Mouse (Mus musculus): ENCODE measurements around the gene Erg.

The Erg gene

DNA sequence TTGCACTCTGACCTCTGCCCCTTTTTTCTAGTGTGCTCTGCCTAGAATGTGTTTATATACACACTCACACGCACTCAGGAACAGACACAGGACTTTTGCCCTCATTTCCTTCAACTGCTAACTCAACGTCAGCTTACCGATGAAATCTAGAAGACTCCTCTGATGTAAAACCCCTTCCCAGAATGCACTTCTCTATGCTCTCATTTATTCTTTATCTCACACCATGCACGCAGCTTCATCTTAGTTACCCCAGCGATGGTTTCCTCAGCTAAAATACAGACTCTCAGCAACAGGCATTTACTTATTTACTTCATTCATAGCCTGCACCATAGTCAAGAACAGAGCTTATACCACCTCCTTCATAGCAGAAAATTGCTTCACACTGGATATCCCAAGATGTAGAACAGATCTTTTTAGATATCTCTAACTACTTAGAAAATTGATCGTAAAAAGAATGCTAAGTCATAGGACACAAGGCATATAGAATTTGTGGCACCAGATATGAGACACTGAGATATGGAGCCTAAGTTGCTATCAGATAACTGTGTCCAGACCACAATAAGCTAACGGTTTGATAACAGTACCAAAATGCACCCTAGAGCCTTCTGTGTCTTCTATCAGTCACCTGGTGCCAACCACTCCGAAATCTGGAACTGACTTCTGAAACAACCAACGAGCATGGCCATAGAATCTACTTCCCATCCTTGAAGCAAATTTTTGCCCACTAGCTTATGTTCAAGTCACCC is 98.6 kb downstream of the Erg start:
- no peak for DNase-seq (ENCODE audit: low read depth)

DNA sequence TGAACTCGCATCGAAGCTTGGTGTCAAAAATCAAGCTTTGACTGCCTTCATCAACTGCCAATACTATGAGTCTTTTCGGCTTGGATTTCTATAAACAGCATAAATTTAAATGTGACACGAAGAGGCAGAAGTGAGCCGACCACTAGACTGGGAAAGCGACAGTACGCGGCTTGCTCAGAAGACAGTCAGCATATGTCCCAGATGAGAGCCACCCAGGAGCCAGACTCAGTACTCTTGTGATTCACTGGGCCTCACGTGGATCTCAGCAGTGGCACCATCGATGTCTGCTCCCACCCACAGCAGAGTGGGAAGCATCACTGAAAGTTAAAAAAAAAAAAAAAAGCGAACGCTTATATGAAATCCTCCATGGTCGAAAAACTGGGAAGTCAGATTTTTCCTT is 105.2 kb downstream of the Erg start:
- DNase-seq (ENCODE audit: low read depth) = no peak

DNA sequence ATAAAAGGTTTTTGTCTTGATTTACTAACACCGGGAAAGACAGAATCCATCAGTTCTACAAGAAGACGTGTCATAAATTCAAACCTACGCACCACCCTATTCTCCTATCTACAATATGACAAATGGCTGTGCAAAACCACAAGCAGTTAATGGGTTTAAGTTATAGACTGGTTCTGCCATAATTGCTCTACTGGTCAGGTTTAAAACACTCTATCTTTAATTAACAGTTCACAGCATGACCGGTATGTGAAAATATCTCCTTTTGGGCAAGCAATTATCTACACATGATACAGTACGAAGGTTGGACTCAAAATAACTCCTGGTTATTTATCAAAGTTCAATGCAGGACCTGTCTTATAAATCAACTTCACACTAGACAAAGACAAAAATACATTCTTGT is 107.8 kb downstream of the Erg start:
- DNase-seq (ENCODE audit: low read depth) = no peak

DNA sequence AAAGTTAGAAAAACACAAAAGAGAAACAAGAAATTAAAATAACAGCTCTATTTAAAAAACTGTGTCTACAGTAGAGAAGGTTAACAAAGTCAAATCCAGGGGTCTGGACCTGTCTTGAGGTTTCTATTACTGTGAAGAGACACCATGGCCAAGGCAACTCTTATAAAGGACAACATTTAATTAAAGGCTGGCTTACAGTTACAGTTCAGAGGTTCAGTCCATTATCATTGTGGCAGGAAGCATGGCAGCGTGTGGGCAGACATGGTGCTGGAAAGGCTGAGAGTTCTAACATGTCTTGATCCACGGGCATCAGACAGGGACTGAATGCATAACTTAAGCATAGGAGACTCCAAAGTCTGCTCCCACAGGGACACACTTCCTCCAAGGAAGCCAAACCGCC is 111.4 kb downstream of the Erg start:
- DNase-seq (ENCODE audit: low read depth) = no peak

DNA sequence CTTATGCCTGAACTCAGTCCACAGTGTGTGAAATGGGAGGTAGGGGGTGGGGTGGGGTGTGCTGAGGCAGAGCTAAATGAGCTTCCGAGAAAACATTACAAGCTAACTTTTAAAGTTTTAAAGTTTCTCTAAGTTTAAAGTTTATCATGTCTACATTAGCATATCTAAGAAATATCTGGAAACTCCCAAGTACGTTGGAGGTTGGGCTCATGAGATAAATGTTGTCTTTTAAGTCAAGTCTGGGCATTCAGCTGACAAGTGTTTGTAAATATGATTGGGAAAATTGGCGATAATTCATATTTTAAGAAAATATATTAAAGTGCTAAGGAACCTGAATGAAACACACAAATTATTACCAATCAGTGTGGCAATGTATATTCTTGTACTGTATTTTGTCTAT is 112.4 kb downstream of the Erg start:
- no peak for DNase-seq (ENCODE audit: low read depth)

DNA sequence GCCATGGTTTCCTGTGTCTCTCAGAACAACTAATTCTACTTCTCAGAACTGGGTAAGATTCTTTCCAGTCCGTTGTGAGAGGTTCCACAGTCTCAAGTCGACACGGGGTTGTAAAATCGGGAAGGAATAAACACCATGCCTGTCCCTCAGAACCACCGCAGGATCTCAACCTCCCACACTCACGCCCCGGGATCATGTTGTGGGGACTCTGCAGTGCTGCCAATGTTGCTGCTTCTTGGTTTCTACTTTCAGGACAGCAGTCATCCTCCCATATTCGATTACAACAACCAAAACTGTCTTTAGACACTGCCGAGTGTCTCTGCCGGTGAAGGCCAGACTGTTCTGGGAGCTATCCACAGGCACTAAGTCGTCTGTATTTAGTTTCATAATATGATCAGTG is 113.6 kb downstream of the Erg start:
- no peak for DNase-seq (ENCODE audit: low read depth)

DNA sequence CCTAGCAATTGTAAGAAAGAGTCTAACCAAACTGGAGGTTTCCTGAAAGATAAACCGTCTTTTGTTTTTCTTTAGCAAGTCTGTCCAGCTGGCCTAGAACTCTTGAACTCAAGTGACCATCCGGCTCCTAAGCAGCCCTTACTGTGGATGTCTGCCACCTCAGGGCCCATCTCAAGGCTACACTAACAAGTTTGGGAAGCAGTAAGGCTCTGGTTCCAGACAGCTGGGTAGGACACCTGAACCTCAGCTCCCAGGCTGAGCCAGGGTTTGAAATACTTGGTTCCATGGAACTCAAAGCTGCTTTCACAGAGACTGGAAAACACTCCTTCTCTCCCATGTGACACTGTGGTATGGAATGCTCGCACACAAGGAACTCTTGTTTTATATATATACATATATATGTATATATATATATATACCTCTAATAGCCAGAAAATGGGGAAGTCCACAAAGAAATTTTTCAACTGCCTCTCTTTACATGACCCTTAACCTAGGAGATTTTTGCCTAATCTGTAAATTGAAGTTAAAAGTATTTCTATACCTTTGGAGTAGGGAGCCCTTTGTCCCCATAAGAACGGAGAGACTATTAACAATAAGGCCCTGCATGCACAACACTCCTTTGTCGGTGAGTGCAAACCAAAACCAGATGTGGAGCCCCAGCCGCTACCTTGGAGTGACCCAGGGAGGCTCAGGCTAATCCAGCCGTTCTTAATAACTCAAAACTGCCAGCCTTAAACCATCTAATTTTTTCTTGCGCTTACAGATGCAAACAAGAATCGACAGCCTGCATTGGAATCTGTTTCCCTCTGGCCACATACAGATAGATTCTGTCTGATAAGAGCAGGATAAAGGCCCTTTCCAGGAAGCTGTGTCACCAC is 116.9 kb downstream of the Erg start:
- DNase-seq (ENCODE audit: low read depth) = no peak

DNA sequence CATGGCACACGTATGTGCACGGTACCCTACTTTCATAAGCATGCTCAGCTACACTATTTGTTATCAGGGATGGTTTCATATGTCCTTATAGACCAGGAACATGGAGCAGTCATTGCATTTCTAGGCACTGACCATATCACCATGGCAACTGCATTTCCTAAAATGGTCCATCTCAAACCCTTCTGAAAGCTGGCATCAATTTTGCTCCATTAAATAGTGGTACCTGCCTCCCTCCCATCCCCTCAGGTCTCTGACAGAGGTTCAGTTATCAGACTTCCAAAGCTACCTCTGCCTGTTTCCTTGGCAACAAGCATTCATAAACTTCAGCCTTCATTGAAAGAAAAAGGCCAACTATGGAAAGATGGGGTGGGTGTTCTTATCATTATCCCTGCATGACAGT is 118.5 kb downstream of the Erg start:
- no peak for DNase-seq (ENCODE audit: low read depth)

DNA sequence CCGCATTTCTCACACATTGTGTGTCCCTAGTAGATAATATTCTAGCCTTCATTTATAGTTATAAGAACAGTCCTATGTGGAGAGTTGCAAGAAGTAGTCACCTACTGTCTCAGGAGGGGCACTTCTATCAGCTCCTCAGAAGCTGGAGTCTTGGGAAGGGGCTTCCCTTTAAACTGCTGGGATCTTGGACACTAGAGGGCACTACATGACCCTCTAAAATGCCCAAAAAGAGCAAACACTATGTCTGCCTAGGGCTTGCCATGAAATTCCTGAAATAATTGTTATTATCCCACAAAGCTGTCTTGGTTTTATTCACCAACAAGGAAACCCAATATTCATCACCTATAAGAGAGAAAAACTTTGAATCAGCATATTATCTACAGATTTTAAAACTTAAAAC is 119.8 kb downstream of the Erg start:
- DNase-seq (ENCODE audit: low read depth) = no peak

DNA sequence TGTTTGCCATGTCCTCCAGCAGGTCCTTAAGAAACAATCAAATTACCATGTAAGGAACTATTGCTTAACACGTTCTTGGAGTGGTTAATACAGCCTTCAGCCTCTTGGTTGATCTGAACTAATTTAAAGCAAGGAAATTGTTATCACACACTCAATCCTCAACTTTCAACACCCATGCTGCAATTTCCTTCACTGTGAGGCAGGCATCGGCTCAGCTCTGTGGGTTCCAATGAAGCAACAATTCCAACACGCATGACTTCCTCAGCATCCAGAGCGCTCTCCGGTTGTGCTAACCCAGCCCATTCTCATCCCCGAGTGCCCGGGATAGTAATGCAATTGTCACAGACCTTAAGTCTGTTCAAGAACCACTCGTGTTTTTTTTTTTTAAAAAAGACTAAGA is 121.8 kb downstream of the Erg start:
- no peak for DNase-seq (ENCODE audit: low read depth)

DNA sequence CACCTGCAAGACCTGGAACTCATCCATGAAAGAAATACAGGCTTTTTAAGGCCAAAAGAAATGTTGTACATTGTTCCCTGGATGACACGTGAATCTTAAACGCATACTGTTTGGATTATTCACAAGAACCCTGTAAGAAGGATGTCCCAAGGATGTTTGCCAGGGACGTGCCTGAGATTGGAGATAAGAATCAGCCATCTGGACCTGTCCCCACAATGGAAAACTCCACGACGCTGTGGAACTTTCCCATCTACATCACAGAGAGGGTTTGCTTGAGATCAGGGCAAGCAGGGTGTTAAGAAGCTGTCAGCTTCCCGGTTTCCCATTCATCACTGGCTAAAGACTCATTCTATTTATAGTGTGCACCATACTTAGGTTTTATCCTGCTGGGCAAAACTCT is 122.6 kb downstream of the Erg start:
- DNase-seq (ENCODE audit: low read depth) = no peak

DNA sequence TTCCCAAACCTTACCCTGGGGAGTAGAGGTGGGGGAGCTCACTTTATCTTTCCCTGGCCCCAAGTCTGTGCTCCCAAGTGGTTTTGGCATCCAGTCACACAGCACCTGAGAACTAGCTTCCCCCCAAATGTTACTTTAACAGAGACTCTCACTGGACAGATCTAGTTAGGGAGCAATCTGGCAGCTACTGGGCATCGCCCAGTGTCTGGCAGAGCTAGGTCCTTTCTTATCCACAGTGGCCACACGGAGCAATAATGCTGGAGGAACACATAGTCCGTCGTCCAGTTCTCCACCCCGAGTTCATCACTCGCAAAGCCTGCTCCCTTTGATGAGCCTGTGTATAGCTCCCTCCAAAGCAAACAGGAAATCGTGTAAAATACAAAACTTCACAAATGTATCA is 124.5 kb downstream of the Erg start:
- DNase-seq (ENCODE audit: low read depth) = no peak

DNA sequence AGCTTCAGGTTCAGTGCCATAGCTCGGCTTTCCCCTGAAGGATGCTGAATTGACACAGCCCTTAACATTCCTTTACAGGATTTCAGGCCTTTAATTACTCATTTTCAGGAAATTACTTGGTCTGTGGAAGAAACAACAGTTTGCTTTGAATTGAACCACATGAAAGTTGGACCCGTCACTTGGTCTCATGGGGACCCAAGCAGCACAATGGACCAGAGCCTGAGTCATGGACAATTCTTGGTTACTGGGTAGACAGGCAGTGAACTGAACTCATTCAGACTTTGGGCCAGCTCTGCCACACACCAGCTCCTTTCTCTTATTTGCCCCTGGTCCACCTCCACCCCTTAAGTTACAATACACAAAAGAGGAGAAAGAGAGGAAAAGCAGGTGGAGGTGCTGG is 126.1 kb downstream of the Erg start:
- DNase-seq (ENCODE audit: low read depth) = no peak

DNA sequence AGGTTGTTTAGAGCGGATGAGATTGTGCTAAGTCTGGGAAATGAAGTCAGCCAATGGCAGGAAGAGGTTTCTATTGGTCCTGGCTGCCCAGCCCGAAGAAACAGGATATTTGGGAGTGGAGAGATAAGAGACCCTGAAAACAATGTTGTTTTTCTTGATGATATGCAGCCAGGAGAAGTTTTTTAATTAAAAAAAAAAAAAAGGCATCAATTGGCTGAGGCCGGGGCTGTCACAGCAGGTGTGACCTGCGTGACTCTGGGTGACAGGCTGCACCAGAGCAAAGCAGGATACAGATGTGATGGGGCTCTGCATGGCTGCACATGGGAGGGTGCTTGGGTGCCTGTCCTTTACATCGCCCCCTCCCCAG is 127.1 kb downstream of the Erg start:
- DNase-seq (ENCODE audit: low read depth) = no peak

DNA sequence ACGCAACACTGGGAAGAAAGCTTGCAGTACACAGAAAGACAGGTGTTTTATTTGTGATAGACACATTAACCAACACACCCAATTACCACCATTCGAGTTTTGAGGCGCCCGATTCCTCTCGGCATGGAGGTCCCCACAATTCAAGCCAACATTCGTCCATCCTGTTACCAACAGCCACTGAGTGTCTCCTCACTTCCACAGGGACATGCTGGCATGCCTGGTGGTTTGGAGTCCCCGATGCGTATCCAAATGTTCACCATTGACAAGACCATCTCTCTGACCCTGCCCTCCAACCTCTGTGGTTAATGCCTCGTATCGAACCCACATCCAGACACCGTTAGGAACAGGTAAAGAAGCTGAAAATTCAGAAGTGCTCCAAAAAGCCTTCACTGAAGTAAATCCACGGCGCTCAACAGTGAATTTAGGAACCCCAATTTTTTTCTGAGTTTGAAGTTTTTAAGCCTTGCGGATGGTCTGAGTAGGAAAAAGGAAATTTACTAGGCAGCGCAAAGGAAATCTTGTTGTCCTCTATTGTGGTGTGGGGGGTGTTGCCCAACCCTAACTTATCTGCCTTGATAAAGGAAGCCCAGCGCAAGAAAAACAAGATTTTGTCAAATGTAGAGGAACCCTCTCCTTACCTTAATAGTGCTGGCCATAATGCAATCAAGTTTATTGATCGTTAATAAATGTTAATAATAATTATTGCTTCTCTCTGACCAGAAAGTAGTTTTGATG is 127.6 kb downstream of the Erg start:
- DNase-seq (ENCODE audit: low read depth) = no peak

DNA sequence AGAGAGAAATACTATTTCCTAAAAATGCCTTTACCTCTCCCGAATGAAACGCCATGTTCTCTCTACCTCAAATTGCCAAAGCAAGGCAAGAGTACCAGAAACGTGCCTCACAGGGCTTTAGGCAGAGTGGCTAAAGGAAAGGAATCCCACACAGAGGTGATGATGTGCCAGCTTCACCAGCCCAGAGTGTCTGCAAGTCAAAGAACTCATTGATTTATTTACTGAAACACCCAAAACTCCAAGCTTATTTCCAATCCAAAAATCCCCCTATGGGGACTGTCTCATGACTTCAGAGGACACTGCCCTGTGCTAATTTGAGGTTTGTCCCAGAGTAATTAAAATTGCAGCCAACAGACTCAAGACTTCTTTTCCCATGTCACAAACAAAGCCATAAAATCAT is 129.4 kb downstream of the Erg start:
- DNase-seq (ENCODE audit: low read depth) = no peak

DNA sequence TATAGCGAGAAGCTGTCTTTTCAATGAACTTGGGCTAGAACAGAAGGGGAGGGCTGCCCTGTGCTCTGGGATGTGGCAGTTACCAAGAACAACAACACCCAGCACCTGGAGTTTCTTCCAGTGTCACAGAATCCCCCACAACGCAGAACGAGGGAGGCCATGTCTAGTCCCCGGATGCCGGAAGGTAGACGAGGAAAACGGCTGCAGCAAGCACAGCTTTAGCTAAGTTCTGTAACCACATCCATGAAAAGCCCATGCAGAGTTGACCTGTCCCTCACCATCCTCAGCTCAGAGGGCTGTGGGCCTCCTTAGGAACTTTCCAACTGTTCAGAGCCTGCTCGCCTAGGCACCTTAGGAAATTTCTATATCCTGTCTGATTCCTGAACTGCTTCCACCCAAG is 130.5 kb downstream of the Erg start:
- no peak for DNase-seq (ENCODE audit: low read depth)

DNA sequence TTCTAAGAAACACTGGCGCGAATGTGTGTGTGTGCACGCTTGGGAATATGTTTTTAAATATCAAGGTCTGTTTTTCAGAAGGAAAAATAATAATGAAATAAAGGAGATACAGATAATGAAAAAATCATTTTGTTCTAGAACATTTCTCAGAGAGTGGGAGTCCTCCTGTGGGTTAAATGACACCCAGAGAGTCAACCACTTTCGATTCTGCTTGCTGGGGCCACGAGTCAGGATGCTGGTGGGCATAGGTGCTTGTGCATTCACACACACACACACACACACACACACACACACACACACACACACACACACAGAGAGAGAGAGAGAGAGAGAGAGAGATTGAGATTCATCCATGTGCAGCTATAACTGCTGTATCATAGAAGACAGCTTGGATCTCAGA is 130.9 kb downstream of the Erg start:
- DNase-seq (ENCODE audit: low read depth) = no peak

DNA sequence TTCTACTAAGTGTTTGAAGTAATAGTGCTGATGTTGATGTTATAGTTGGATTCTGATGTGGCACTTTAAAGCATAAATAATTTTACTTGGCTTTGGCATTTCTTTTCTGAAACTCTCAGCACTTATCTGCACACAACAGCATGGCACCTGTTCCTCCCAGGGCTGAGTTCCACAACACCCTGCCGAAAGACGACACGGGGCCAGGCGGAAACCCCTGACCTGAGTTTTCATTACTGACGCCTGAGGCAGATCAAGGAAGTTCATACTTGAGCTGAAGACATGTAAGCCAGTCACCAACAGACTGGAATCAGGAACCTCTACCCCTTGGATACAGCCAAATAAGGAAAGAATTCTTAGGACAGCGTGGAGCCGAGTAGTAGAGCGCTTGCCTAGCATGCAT is 134.0 kb downstream of the Erg start:
- no peak for DNase-seq (ENCODE audit: low read depth)

DNA sequence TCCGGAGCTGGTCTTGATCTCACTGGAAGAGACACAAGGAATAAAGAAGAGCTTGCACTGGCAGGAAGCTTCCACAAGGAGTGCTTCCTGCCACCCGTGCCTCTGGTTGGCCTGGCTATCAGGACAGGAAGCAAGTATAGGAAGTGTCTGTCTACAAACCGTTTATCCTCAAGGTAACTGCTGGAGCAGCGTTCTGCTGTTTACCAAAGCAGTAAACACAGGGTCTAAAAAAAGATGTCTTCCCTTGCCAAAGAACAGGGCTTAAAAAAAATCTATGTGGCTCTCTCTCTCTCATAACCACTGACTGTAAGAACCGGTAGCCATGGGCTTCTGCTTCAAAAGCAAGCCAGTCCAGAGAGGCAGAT is 137.1 kb downstream of the Erg start:
- DNase-seq (ENCODE audit: low read depth) = no peak

DNA sequence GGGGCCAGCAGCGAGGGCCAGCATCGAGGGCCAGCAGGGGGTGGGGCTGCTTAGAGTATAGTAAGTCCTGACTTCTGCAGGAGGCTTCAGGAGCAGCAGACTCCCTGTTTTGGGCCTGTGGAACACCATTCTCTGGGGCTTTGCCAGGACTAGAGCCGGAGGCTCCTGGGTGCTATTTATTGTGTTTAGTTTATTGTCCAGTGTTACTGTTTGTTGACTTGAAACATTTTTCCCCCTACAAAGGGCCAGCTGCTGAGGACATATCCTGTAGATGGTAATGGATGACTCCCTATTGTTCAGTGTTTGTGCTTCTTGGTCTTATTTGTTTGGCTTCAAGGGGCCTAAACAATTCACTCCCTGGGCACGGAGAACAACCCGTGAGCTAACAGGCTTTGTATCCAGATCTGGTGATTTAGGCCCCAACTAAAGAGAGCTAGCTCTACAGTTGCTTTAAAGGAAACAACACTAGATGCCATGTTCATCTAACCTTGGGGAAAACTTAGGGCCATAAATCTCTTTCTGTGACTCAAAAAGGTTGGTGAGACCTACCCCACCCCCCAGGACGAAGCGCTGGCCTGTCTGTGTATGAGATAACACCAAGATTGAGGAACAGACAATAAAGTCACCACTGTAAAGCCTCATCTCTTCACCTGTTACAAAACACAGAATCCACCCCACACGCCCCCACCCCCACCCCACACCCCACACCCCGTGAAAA is 137.6 kb downstream of the Erg start:
- no peak for DNase-seq (ENCODE audit: low read depth)

DNA sequence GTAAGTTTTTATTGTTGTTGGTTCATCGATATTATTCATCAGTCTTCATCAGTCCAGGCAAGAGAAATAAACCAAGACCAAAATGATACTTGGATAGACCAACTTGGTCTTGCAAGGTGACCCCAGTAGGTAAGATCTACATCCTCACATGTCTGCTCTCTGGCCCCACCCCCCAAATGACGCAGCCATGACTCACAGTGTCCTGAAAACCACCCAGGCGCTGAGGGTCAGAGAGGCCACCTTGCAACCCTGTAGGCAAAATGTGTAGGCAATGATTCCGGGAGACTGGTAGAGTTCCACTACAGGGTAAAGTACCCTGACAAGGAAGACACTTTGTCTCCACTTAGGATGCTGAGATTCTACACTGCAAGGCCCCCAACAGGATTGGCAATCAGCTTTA is 138.5 kb downstream of the Erg start:
- no peak for DNase-seq (ENCODE audit: low read depth)

DNA sequence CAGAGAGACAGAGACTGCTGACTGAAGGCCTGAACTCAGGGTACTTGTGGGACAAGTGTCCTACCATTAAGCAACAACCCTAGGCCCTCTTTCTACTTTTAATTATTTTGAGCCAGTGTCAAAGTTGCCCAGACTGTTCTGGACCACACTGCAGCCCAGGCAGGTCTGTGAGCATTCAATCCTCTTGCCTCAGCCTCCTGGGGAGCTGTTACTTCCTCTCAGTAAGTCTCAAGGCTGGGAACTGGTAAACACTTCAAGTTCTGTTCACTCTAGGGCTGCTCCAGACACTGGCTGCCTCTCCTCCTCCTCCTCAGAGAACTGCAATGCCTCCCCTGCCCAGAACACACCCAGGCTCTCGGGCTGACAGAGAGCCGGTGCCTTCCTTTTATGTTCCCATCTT is 140.0 kb downstream of the Erg start:
- no peak for DNase-seq (ENCODE audit: low read depth)

All from induced T-regulatory cell, adult 2 months (primary cell).